Mouse (Mus musculus) CH12.LX (cell line): Measurements from ENCODE around the gene Mtg1. TPM values are rescaled to one million over a fixed set of nuclear protein-coding genes. Genes with fewer than 3 reads are reported as not detected.

Experiments
- DNase-seq: peaks from one replicate; pipeline ENCODE4 v3.0.0-alpha.2; 2013; ENCODE audit errors: extremely low read depth
- H3K27ac ChIP-seq: 2 replicates; pipeline ENCODE4 v1.5.1; 2012; ENCODE audit warnings: low read depth, mild to moderate bottlenecking, control low read depth, moderate library complexity; ENCODE audit not compliant: insufficient read depth
- H3K27me3 ChIP-seq: replicated peaks from 2 replicates; pipeline ENCODE3; 2012; ENCODE audit warnings: inconsistent platforms
- H3K36me3 ChIP-seq, 2 experiments: replicated peaks in 1 of 2; 2 replicates each; pipeline versions ENCODE3 to v1.6.1; 2012; ENCODE audit warnings: inconsistent platforms in 1 of 2, low read length in 1 of 2, mild to moderate bottlenecking in 1 of 2, mixed read lengths in 1 of 2, moderate library complexity in 1 of 2; ENCODE audit not compliant: control insufficient read depth in 1 of 2, insufficient read depth in 1 of 2
- H3K4me1 ChIP-seq, 2 experiments: 2 replicates each; pipeline ENCODE4 v1.6.1; 2012; ENCODE audit warnings: inconsistent platforms in 1 of 2, moderate library complexity in 1 of 2; ENCODE audit not compliant: insufficient read depth in 2 of 2, control insufficient read depth in 1 of 2
- H3K4me2 ChIP-seq: 2 replicates; pipeline ENCODE4 v1.6.1; 2012; ENCODE audit warnings: low read depth, mild to moderate bottlenecking, control low read depth; ENCODE audit not compliant: poor library complexity, insufficient read depth, severe bottlenecking
- H3K4me3 ChIP-seq, 3 experiments: fragments of 150-350 bp in 1 of 3; sonication (generic) in 1 of 3; replicated peaks in 1 of 3; 2 replicates each; pipeline versions ENCODE3 to v1.5.1; 2011 to 2012; ENCODE audit warnings: low read depth in 2 of 3, low read length in 2 of 3, mild to moderate bottlenecking in 2 of 3, moderate library complexity in 2 of 3, control low read depth in 1 of 3, improper control_type of control experiment in 1 of 3, inconsistent platforms in 1 of 3, mixed read lengths in 1 of 3; ENCODE audit not compliant: poor library complexity in 1 of 3
- H3K79me2 ChIP-seq: replicated peaks from 2 replicates; pipeline ENCODE4 v1.6.1; 2012; ENCODE audit warnings: mild to moderate bottlenecking, moderate library complexity; ENCODE audit not compliant: control insufficient read depth, poor library complexity, insufficient read depth, severe bottlenecking; ENCODE audit errors: extremely low read depth
- H3K9ac ChIP-seq: 2 replicates; pipeline ENCODE4 v1.6.1; 2012; ENCODE audit warnings: low read depth, mild to moderate bottlenecking, control low read depth, moderate library complexity; ENCODE audit not compliant: insufficient read depth
- H3K9me3 ChIP-seq: replicated peaks from 2 replicates; pipeline ENCODE3; 2012; ENCODE audit warnings: low read length, inconsistent platforms, mixed read lengths
- CHD2 ChIP-seq: IDR thresholded peaks from 2 replicates; pipeline ENCODE4 v1.6.1; 2011; ENCODE audit warnings: low read length, improper control_type of control experiment
- CTCF ChIP-seq, 2 experiments: IDR thresholded peaks in 1 of 2; conservative IDR thresholded peaks in 1 of 2; 2 replicates each; pipeline ENCODE4 v1.5.1; 2011 to 2012; ENCODE audit warnings: low read depth in 2 of 2, low read length in 2 of 2, improper control_type of control experiment in 1 of 2, inconsistent platforms in 1 of 2, mild to moderate bottlenecking in 1 of 2, moderate library complexity in 1 of 2
- JUND ChIP-seq: conservative IDR thresholded peaks from 2 replicates; pipeline ENCODE4 v1.6.1; 2011; ENCODE audit warnings: low read depth, low read length, improper control_type of control experiment
- MAX ChIP-seq: IDR thresholded peaks from 2 replicates; pipeline ENCODE4 v1.6.1; 2011; ENCODE audit warnings: low read length, improper control_type of control experiment
- NELFE ChIP-seq: IDR thresholded peaks from 2 replicates; pipeline ENCODE4 v1.6.1; 2011; ENCODE audit warnings: low read depth, low read length, improper control_type of control experiment
- NRF1 ChIP-seq: IDR thresholded peaks from 2 replicates; pipeline ENCODE4 v1.6.1; 2014; ENCODE audit warnings: low read depth, mild to moderate bottlenecking, inconsistent platforms, low read length, improper control_type of control experiment, moderate library complexity
- RAD21 ChIP-seq: IDR thresholded peaks from 2 replicates; pipeline ENCODE4 v1.6.1; 2011; ENCODE audit warnings: low read depth, mild to moderate bottlenecking, low read length, improper control_type of control experiment, moderate library complexity
- SMC3 ChIP-seq: IDR thresholded peaks from 2 replicates; pipeline ENCODE4 v1.6.1; 2011; ENCODE audit warnings: low read depth, low read length, improper control_type of control experiment
- TBP ChIP-seq: conservative IDR thresholded peaks from 2 replicates; pipeline ENCODE4 v1.6.1; 2011; ENCODE audit warnings: low read depth, low read length, improper control_type of control experiment
- USF2 ChIP-seq: conservative IDR thresholded peaks from 2 replicates; pipeline ENCODE4 v1.6.1; 2011; ENCODE audit warnings: low read depth, low read length, improper control_type of control experiment
- ZMIZ1 ChIP-seq: IDR thresholded peaks from 2 replicates; pipeline ENCODE4 v1.6.1; 2012; ENCODE audit warnings: low read depth, mild to moderate bottlenecking, inconsistent platforms, low read length, improper control_type of control experiment
- ZNF384 ChIP-seq: IDR thresholded peaks from 2 replicates; pipeline ENCODE4 v1.6.1; 2012; ENCODE audit warnings: low read depth, low read length, improper control_type of control experiment, inconsistent platforms
- dilution Hi-C: fragments of 300-500 bp; cut with MboI; formaldehyde crosslinking; loops from 2 replicates; pipeline ENCODE4 v1.14.3; 2020; ENCODE audit warnings: low sequenced_read_pairs; ENCODE audit not compliant: extremely low pct_unique_long_range_greater_than_20kb, extremely low pct_ligation_motif_present
- in situ Hi-C: fragments of 300-500 bp; cut with MboI; formaldehyde crosslinking; loops from 3 replicates; pipeline ENCODE4 v1.14.3; 2019; ENCODE audit warnings: low sequenced_read_pairs, low pct_ligation_motif_present, low pct_unique_long_range_greater_than_20kb, mixed read lengths
- polyA plus RNA-seq: library from polyadenylated mRNA; unstranded; fragments of >175 nt; gene quantifications from 2 replicates; pipeline ENCODE4 v1.2.1, GENCODE M21; 2012; ENCODE audit warnings: low read depth; ENCODE audit not compliant: insufficient read length
- total RNA-seq, 2 experiments: library from RNA; depleted of rRNA; stranded (reverse); fragments of 300-350 nt in 1 of 2; fragments of >200 nt in 1 of 2; gene quantifications; 2 replicates each; pipeline ENCODE4 v1.2.3; 2012 to 2014

The Mtg1 gene
- total and polyA plus RNA-seq, 3 experiments: 26.6 to 39.8 (median 29.4) TPM

- TF ChIP-seq CHD2 (no peak), JUND (no peak), CTCF (conservative IDR thresholded peaks at IDR 0.05 in 1 of 2, IDR thresholded peaks at IDR 0.05 in 1 of 2; ENCODE audit: low read depth in 2 of 2, low read length in 2 of 2) (no peak), TBP (no peak), ZMIZ1 (no peak), NRF1 (no peak), MAX (no peak)
- TF ChIP-seq, all 38 proteins: peak for 0
- no peaks in the 10 kb centered on the region for H3K79me2 ChIP-seq
- H3K27me3 ChIP-seq: peaks cover 73% of the 10 kb centered on the region
- dilution Hi-C loops (no loop called here), in situ Hi-C loops (loop anchor here (25.0 kb wide), 1 partner anchor 603 kb away; the partner anchor contains the start of gene Syce1)
- no peak overlapping the region for H3K4me2 ChIP-seq
- H3K4me1 ChIP-seq: 0 out of 4 replicates have a peak, but pooled peaks cover 0 to 3% of the 10 kb centered on the region in 2 experiments
- no peaks in the 10 kb centered on the region for H3K9me3 ChIP-seq
- no peak overlapping the region for H3K4me3 ChIP-seq
- DNase-seq: no peak
- no peaks in the 10 kb centered on the region for H3K36me3 ChIP-seq
- H3K9ac ChIP-seq: no peak overlapping the region
- no peak overlapping the region for H3K27ac ChIP-seq
Measured at GRCm38 (mm10) chr7:140184206-140184605, 46.8 kb downstream of the Mtg1 start.

DNA sequence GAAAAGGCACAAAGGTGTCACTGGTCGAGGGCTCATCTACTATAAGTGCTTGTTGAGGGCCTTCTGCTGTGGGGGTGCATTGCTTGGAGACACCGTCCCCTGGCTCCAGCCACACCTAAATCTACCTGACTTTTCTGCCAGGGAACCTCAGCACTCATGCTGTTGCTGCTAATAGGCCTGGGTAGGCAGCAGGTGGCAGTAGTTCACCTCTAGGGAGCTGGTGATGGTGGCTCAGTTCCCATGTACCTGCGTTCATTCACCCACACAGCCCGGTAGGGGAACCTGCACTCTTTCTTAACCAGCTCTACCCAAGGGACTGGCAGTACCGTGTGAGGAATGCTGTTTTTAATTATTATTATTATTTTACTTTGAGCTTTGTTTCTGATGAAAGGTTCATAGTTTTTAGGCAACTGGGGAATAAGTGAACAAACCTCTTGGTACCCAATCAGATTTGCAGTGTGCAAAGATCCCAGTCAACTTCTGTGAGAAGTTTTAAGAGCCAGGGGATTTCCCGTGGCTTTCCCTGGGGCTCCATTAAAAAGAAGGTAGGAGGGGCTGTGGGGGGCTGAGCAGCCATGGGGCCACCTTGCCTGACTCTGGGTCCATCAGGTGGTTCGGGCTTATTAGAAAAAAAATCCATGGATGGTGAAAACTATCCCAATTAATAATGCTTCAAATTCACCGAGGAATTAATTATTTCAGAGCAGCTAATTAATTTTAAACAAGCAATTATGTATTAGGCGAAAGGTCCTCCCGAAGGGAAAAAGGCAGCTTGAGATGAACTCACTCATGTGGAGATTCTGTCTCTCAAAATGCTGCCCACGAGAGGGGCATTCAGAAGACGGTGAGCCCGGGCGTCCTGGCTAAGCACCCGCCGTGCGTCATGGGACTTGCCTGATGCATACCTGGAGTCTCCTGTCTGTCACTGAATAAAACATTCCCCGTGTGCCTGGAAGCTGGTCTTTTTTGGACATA is 49.6 kb downstream of the Mtg1 start:
- in situ Hi-C loops: loop anchor here (25.0 kb wide), 1 partner anchor 600 kb away; the partner anchor contains the start of gene Syce1
- Histone ChIP-seq H3K36me3 (no peaks in the 10 kb centered on the region), H3K9me3 (no peaks in the 10 kb centered on the region), H3K79me2 (no peaks in the 10 kb centered on the region), H3K4me2 (no peak overlapping the region; the same call in 1 of the 2 replicates), H3K9ac (no peak overlapping the region), H3K4me1 (0 out of 4 replicates have a peak, but pooled peaks cover 0 to 3% of the 10 kb centered on the region in 2 experiments), H3K27me3 (peaks cover 80% of the 10 kb centered on the region), H3K4me3 (no peak overlapping the region), H3K27ac (no peak overlapping the region)
- DNase-seq: peak; percentile 10
- dilution Hi-C loops: no loop called here
- TF ChIP-seq USF2 (no peak), ZNF384 (no peak), NELFE (no peak), SMC3 (peak; percentile 62), CTCF (conservative IDR thresholded peaks at IDR 0.05 in 1 of 2, IDR thresholded peaks at IDR 0.05 in 1 of 2; ENCODE audit: low read depth in 2 of 2, low read length in 2 of 2) (peak in 1 of 2 experiments; percentile 70; a peak in 2 of 4 replicates), RAD21 (peak; percentile 65)
